Mouse (Mus musculus): Measurements from ENCODE around the gene 1700049E17Rik1. TPM values are rescaled to one million over a fixed set of nuclear protein-coding genes. Genes with fewer than 3 reads are reported as not detected.
"Not testable (repeated sequence)": the region's sequence is repeated elsewhere in the genome, so short reads cannot be mapped to it uniquely, and the experiment has no call there.

1700049E17Rik1 gene
- not detected for total RNA-seq (2022)

GRCm38 (mm10) chr14:41924649-41925048, at the start of gene 1700049E17Rik1:
Gene 1700049E17Rik1 (plus strand): TSS chr14:41924949.
- DNase-seq (ENCODE audit: low spot score): not testable (repeated sequence)

DNA sequence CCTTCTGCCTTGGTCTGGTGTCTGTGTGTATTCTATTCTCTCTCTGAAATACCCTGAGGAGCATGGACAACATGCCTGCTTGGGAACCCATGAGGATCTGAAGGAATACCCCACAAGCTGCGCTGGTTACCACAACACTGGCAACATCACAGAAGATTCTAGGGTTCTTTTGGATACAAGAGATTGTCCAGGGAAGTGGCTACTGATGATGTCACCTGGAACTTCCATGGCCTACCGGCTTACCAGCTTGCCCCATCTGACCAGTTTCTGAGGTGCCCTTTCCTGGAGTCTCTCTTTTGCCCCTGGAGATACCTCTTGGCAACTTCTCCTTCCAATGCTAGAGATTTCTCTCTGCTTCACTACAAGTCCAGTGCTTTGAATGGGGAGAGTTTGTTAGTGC, 17.6 kb upstream of the 1700049E17Rik1 start, which contains the start of gene Gm7980:
Gene Gm7980 (minus strand): TSS at position 101 of the 400 bp plus-strand sequence.
- not testable (repeated sequence) for DNase-seq (ENCODE audit: low spot score)

- not testable (repeated sequence) for DNase-seq (ENCODE audit: low spot score)
Measured at GRCm38 (mm10) chr14:41943695-41944094, 18.9 kb downstream of the 1700049E17Rik1 start, which contains the start of gene 1700024B05Rik. Gene 1700024B05Rik (plus strand): TSS chr14:41943995.

- not testable (repeated sequence) for DNase-seq (ENCODE audit: low spot score)
Measured at GRCm38 (mm10) chr14:41964095-41964494, 39.3 kb downstream of the 1700049E17Rik1 start.

DNA sequence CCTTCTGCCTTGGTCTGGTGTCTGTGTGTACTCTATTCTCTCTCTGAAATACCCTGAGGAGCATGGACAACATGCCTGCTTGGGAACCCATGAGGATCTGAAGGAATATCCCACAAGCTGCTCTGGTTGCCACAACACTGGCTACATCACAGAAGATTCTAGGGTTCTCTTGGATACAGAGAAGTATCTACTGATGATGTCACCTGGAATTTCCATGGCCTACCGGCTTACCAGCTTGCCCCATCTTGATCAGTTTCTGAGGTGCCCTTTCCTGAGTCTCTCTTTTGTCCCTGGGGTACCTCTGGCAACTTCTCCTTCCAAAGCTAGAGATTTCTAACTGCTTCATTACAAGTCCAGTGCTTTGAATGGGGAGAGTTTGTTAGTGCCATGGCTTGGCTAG, 43.1 kb downstream of the 1700049E17Rik1 start, which contains the start of gene Gm6401:
Gene Gm6401 (minus strand): TSS at position 101 of the 400 bp plus-strand sequence.
- not testable (repeated sequence) for DNase-seq (ENCODE audit: low spot score)

GRCm38 (mm10) chr14:41968596-41968995, 43.8 kb downstream of the 1700049E17Rik1 start:
- not testable (repeated sequence) for DNase-seq (ENCODE audit: low spot score)

Other genes with a start within 250 kb of the 1700049E17Rik1 start
- gene Gm8068, start 223.1 kb upstream of the 1700049E17Rik1 start, total RNA-seq (2022): not detected
- not detected for gene Gm7929, start 174.3 kb upstream of the 1700049E17Rik1 start, total RNA-seq (2022)
- not detected for gene Gm47189, start 152.5 kb upstream of the 1700049E17Rik1 start, total RNA-seq (2022)
- not detected for gene Gm7980, start 17.7 kb upstream of the 1700049E17Rik1 start, total RNA-seq (2022)
- not detected for gene 1700024B05Rik, start 19.0 kb downstream of the 1700049E17Rik1 start, total RNA-seq (2022)
- not detected for gene Gm6401, start 43.0 kb downstream of the 1700049E17Rik1 start, total RNA-seq (2022)
- not detected for gene Gm3543, start 58.4 kb downstream of the 1700049E17Rik1 start, total RNA-seq (2022)
- not detected for gene Gm7951, start 192.4 kb downstream of the 1700049E17Rik1 start, total RNA-seq (2022)
- gene Gm17027, start 237.7 kb downstream of the 1700049E17Rik1 start, total RNA-seq (2022): not detected

All from heart, adult 8-10 months (tissue).